Mouse (Mus musculus) liver, adult 2 months (tissue): ENCODE measurements at regions not wholly inside any gene's neighbourhood (a gene's known extent, or its start where the extent isn't known, plus 50 kb on each side); places are given as distances from the start of the nearest gene placed in this dataset.

ENCODE experiments used
- CTCF ChIP-seq: fragments of 200-500 bp; IDR thresholded peaks from 2 replicates; pipeline ENCODE4 v1.5.1; 2011; ENCODE audit warnings: low read depth, low read length, control low read depth
- POLR2A ChIP-seq: fragments of 200-500 bp; IDR thresholded peaks from 2 replicates; pipeline ENCODE4 v1.6.1; 2011; ENCODE audit warnings: low read length, control low read depth; ENCODE audit not compliant: insufficient read depth; ENCODE audit errors: extremely low read depth

GRCm38 (mm10) chr3:151000217-151000616, 437.5 kb upstream of the Adgrl4 start:
- no peak for TF ChIP-seq CTCF
- TF ChIP-seq POLR2A, result no peak
